Mouse (Mus musculus) lung, postnatal 36 days (tissue): ENCODE results near the gene Samd4b.
A peak's percentile ranks its signal among the peaks of the same experiment; 100 is the strongest.

Experiments used
- DNase-seq: peaks from one replicate; pipeline ENCODE4 v3.0.0; 2022; ENCODE audit warnings: mixed read lengths

The Samd4b gene

GRCm38 (mm10) chr7:28375176-28375921, 222.6 kb downstream of the Samd4b start:
- DNase-seq: peak; percentile 97

GRCm38 (mm10) chr7:28374647-28375046, 223.3 kb downstream of the Samd4b start:
- no peak for DNase-seq

GRCm38 (mm10) chr7:28373891-28374495, 224.0 kb downstream of the Samd4b start:
- DNase-seq: no peak

- DNase-seq: peak; percentile 94
Measured at GRCm38 (mm10) chr7:28373131-28373581, 224.8 kb downstream of the Samd4b start.

GRCm38 (mm10) chr7:28372251-28373108, 225.5 kb downstream of the Samd4b start, which contains the start of gene Plekhg2:
Gene Plekhg2, minus strand, starts transcription at chr7:28372599.
- peak; percentile 99 for DNase-seq

GRCm38 (mm10) chr7:28371514-28371989, 226.4 kb downstream of the Samd4b start:
- peak; percentile 70 for DNase-seq

GRCm38 (mm10) chr7:28370977-28371513, 226.9 kb downstream of the Samd4b start:
- DNase-seq: peak; percentile 76

GRCm38 (mm10) chr7:28370051-28370450, 227.9 kb downstream of the Samd4b start:
- no peak for DNase-seq

GRCm38 (mm10) chr7:28368276-28368920, 229.5 kb downstream of the Samd4b start:
- DNase-seq: no peak

- no peak for DNase-seq
Measured at GRCm38 (mm10) chr7:28367663-28368275, 230.2 kb downstream of the Samd4b start.

- no peak for DNase-seq
Measured at GRCm38 (mm10) chr7:28362441-28363060, 235.4 kb downstream of the Samd4b start.

GRCm38 (mm10) chr7:28361647-28362341, 236.2 kb downstream of the Samd4b start:
- DNase-seq: no peak

- no peak for DNase-seq
Measured at GRCm38 (mm10) chr7:28360291-28360690, 237.7 kb downstream of the Samd4b start.

GRCm38 (mm10) chr7:28359854-28360253, 238.1 kb downstream of the Samd4b start:
- no peak for DNase-seq

GRCm38 (mm10) chr7:28358431-28358830, 239.5 kb downstream of the Samd4b start:
- DNase-seq: no peak

- DNase-seq: no peak
Measured at GRCm38 (mm10) chr7:28357984-28358383, 240.0 kb downstream of the Samd4b start.

GRCm38 (mm10) chr7:28356981-28357380, 241.0 kb downstream of the Samd4b start:
- DNase-seq: peak; percentile 69

- DNase-seq: no peak
Measured at GRCm38 (mm10) chr7:28355221-28355620, 242.7 kb downstream of the Samd4b start.

GRCm38 (mm10) chr7:28354596-28354995, 243.3 kb downstream of the Samd4b start:
- no peak for DNase-seq

GRCm38 (mm10) chr7:28354113-28354581, 243.8 kb downstream of the Samd4b start:
- DNase-seq: no peak

- DNase-seq: peak; percentile 42
Measured at GRCm38 (mm10) chr7:28353267-28353666, 244.7 kb downstream of the Samd4b start.
